ENCODE assay signal across 8 mouse cellular contexts in the genomic region with DNA sequence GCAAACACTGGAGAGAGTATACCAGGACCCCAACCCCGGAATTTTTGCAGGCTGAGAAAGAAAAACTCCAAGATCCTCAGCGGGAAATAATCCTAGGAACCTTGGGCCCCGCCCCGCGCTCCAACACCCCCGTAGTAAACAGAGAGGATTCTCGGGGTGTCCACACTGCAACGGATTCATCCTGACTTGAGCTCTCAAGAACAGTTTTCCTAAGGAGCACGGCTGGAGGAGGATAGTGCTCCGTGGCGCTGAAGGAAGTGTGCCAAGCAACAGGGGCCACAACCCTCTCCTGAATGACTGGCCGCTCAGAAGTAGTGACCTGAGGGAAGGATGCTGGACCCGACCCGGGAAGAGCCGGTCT. TPM values are rescaled to one million over a fixed set of nuclear protein-coding genes. Genes with fewer than 3 reads are reported as not detected.
DNase-seq lines count a peak whose midpoint lies in the region; ATAC-seq and TF ChIP-seq lines count a peak whose summit lies in the region.

No protein-coding gene starts in this region.

- WGBS in heart, embryonic 14.5 days: under 1% methylated on average over 15 of the region's 15 CpGs
- WGBS in forebrain, embryonic 15.5 days: 0% methylated on average over 15 of the region's 15 CpGs
- 1% methylated on average over 15 of the region's 15 CpGs for WGBS in liver, embryonic 13.5 days (ENCODE audit: insufficient replicate concordance)

- H3K27me3 ChIP-seq in heart, embryonic 14.5 days (ENCODE audit: control insufficient read depth, insufficient read depth, low read length): no peaks in the 10 kb centered on the region
- H3K27me3 ChIP-seq in ES-Bruce4 (ENCODE audit: control insufficient read depth, insufficient read depth, low read length, poor library complexity, severe bottlenecking): no peaks in the 10 kb centered on the region
- no peaks in the 10 kb centered on the region for H3K27me3 ChIP-seq in forebrain, embryonic 15.5 days
- no peaks in the 10 kb centered on the region for H3K27me3 ChIP-seq in liver, embryonic 13.5 days

- H3K4me2 ChIP-seq in heart, embryonic 14.5 days (ENCODE audit: low read length): peak overlapping the region; percentile 94
- peak overlapping the region; percentile 74 for H3K4me2 ChIP-seq in forebrain, embryonic 15.5 days (replicated peaks)
- H3K4me2 ChIP-seq in liver, embryonic 13.5 days: peak overlapping the region; percentile 96

- peaks cover 0 to 5% of the 10 kb centered on the region in 2 experiments; a peak in 1 of 4 replicates for H3K4me1 ChIP-seq in heart, embryonic 14.5 days (ENCODE audit: control insufficient read depth in 2 of 2, insufficient read depth in 2 of 2, low read length in 2 of 2)
- peaks cover 2% of the 10 kb centered on the region for H3K4me1 ChIP-seq in ES-Bruce4 (ENCODE audit: control insufficient read depth, insufficient read depth, low read length)
- peaks cover 11% of the 10 kb centered on the region for H3K4me1 ChIP-seq in forebrain, embryonic 15.5 days
- H3K4me1 ChIP-seq in liver, embryonic 13.5 days (replicated peaks): peaks cover 18% of the 10 kb centered on the region

- H3K9ac ChIP-seq in heart, embryonic 14.5 days (ENCODE audit: low read length): peak overlapping the region; percentile 87
- peak overlapping the region; percentile 65 for H3K9ac ChIP-seq in ES-Bruce4 (ENCODE audit: low read depth, poor library complexity, severe bottlenecking)
- peak overlapping the region; percentile 87 for H3K9ac ChIP-seq in forebrain, embryonic 15.5 days (replicated peaks)
- H3K9ac ChIP-seq in liver, embryonic 13.5 days: peak overlapping the region; percentile 86

- H3K36me3 ChIP-seq in heart, embryonic 14.5 days (ENCODE audit: control insufficient read depth, insufficient read depth, low read length): peaks cover 14% of the 10 kb centered on the region
- peaks cover 4% of the 10 kb centered on the region for H3K36me3 ChIP-seq in ES-Bruce4 (ENCODE audit: control insufficient read depth, insufficient read depth, low read length, poor library complexity, severe bottlenecking)
- peaks cover 3% of the 10 kb centered on the region for H3K36me3 ChIP-seq in forebrain, embryonic 15.5 days
- no peaks in the 10 kb centered on the region; the same call in 1 of the 2 replicates for H3K36me3 ChIP-seq in liver, embryonic 13.5 days

- no peak for TF ChIP-seq CTCF in ES-Bruce4 (IDR thresholded peaks at IDR 0.05; ENCODE audit: low read depth, low read length)

- no peak for DNase-seq in heart, postnatal 14 days
- no peak for DNase-seq in liver, embryonic 13.5 days
- DNase-seq in adrenal gland, postnatal 36 days: no peak
- DNase-seq in thymus, postnatal 4 days: no peak
- no peak for DNase-seq in adrenal gland, adult 2 months

- H3K27ac ChIP-seq in heart, embryonic 14.5 days (replicated peaks in 1 of 2; ENCODE audit: control insufficient read depth in 1 of 2, insufficient read depth in 1 of 2, low read depth in 2 of 2, low read length in 2 of 2): peak overlapping the region; percentile 93 to 94
- H3K27ac ChIP-seq in ES-Bruce4 (ENCODE audit: insufficient read depth, low read length): no peak overlapping the region
- H3K27ac ChIP-seq in forebrain, embryonic 15.5 days (replicated peaks): peak overlapping the region; percentile 98
- peak overlapping the region; percentile 89 for H3K27ac ChIP-seq in liver, embryonic 13.5 days

- H3K4me3 ChIP-seq in heart, embryonic 14.5 days (ENCODE audit: control insufficient read depth in 1 of 2, insufficient read depth in 1 of 2, low read depth in 1 of 2, low read length in 2 of 2): peak overlapping the region; percentile 92 to 93
- peak overlapping the region; percentile 78 for H3K4me3 ChIP-seq in ES-Bruce4 (ENCODE audit: low read depth, low read length)
- H3K4me3 ChIP-seq in forebrain, embryonic 15.5 days: peak overlapping the region; percentile 92
- peak overlapping the region; percentile 82 for H3K4me3 ChIP-seq in liver, embryonic 13.5 days (replicated peaks)

- TF ChIP-seq EP300 in ES-Bruce4 (IDR thresholded peaks at IDR 0.05; ENCODE audit: insufficient read depth, low read depth, low read length): no peak

- intact Hi-C loops in heart, postnatal 14 days (cut with DNase I): loop anchor here (5.0 kb wide), 1 partner anchor 105 kb away; a partner anchor contains a TSS

- no peak for TF ChIP-seq POLR2A in ES-Bruce4 (IDR thresholded peaks at IDR 0.05; ENCODE audit: insufficient read depth, low read length)

- ATAC-seq in heart, embryonic 14.5 days (ENCODE audit: insufficient number of reproducible peaks, insufficient read depth, low FRiP score, low read depth): no peak
- no peak for ATAC-seq in forebrain, embryonic 15.5 days (replicated peaks)
- peak; percentile 4; the same call in 1 of the 2 replicates for ATAC-seq in liver, embryonic 13.5 days (ENCODE audit: low read depth)

- no peaks in the 10 kb centered on the region for H3K9me3 ChIP-seq in heart, embryonic 14.5 days (ENCODE audit: control insufficient read depth, low read length)
- no peaks in the 10 kb centered on the region for H3K9me3 ChIP-seq in ES-Bruce4 (replicated peaks; ENCODE audit: control insufficient read depth, insufficient read depth, low read length, poor library complexity, severe bottlenecking)
- H3K9me3 ChIP-seq in forebrain, embryonic 15.5 days: no peaks in the 10 kb centered on the region
- H3K9me3 ChIP-seq in liver, embryonic 13.5 days (replicated peaks): no peaks in the 10 kb centered on the region

RNA-seq across cellular contexts. Expression of a gene that starts 0.5 kb away (rescaled TPM):
- polyA plus RNA-seq in heart, embryonic 14.5 days (2014; fragmentation: Nextera tagmentation; extraction: Ambion mirVana): 11.6 and 12.0 TPM in 2 replicates
- 1 to 10 TPM; 5.8 to 7.2 TPM for total RNA-seq in heart, postnatal 14 days (2021)
- 71.5 and 72.6 TPM in 2 replicates for polyA plus RNA-seq in ES-Bruce4 (2011; ENCODE audit: insufficient read depth, insufficient read length, low read depth, missing spikeins)
- polyA plus RNA-seq in forebrain, embryonic 15.5 days (2015; fragmentation: Nextera tagmentation; extraction: Ambion mirVana): 15.3 and 15.6 TPM in 2 replicates
- polyA plus RNA-seq in liver, embryonic 13.5 days (2015; fragmentation: Nextera tagmentation; extraction: Ambion mirVana): 4.1 and 5.7 TPM in 2 replicates
- 10 to 100 TPM; 16.7 to 20.0 TPM for total RNA-seq in adrenal gland, postnatal 36 days (2021)
- total RNA-seq in adrenal gland, adult 2 months (2021): 10 to 100 TPM; 16.1 to 23.4 TPM
- polyA plus RNA-seq in adrenal gland, adult 2 months (2012; rRNA removed): 0.28 and 0.29 TPM in 2 replicates

RNA-seq across cellular contexts. Expression of a gene that starts 25.6 kb away (rescaled TPM):
- polyA plus RNA-seq in heart, embryonic 14.5 days (2014; fragmentation: Nextera tagmentation; extraction: Ambion mirVana): not detected in 2 replicates
- total RNA-seq in heart, postnatal 14 days (2021): under 1 TPM; 0.20 to 0.43 TPM
- polyA plus RNA-seq in ES-Bruce4 (2011; ENCODE audit: insufficient read depth, insufficient read length, low read depth, missing spikeins): not detected in 2 replicates
- polyA plus RNA-seq in forebrain, embryonic 15.5 days (2015; fragmentation: Nextera tagmentation; extraction: Ambion mirVana): not detected in 2 replicates
- polyA plus RNA-seq in liver, embryonic 13.5 days (2015; fragmentation: Nextera tagmentation; extraction: Ambion mirVana): not detected in 2 replicates
- under 1 TPM; 0.33 to 0.56 TPM for total RNA-seq in adrenal gland, postnatal 36 days (2021)
- under 1 TPM; 0.20 to 0.35 TPM for total RNA-seq in adrenal gland, adult 2 months (2021)
- 0.08 and 0.17 TPM in 2 replicates for polyA plus RNA-seq in adrenal gland, adult 2 months (2012; rRNA removed)
